Mouse (Mus musculus) heart, adult 18-20 months (tissue): Measurements from ENCODE around the gene Mettl21a. TPM values are rescaled to one million over a fixed set of nuclear protein-coding genes. Genes with fewer than 3 reads are reported as not detected.
"Not testable (repeated sequence)": the region's sequence is repeated elsewhere in the genome, so short reads cannot be mapped to it uniquely, and the experiment has no call there.

Source experiments
- DNase-seq, 2 experiments: peaks; one replicate each; pipeline ENCODE4 v3.0.0; 2021 to 2022; ENCODE audit warnings: mixed read lengths in 1 of 2
- long read RNA-seq, 2 experiments: library from polyadenylated mRNA; stranded (forward); transcript quantifications; one replicate each; pipeline ENCODE4 v2.0.0; 2021
- total RNA-seq, 2 experiments: library from RNA; stranded (reverse); gene quantifications; 2 replicates each; pipeline ENCODE4 v1.2.3; 2021

Mettl21a gene
- 10 to 100 TPM in 1 of 2 experiments, 1 to 10 TPM in 1; 7.9 to 10.3 TPM for total RNA-seq
- long read RNA-seq, experiment 1, partial matches to known transcripts = 0 of 3 reads
- long read RNA-seq, experiment 1, other reads (novel, unspliced or antisense) = 0 of 3 reads
- long read RNA-seq, experiment 2, partial matches to known transcripts = 0 of 3 reads
- long read RNA-seq, experiment 2, other reads (novel, unspliced or antisense) = 0 of 3 reads

DNA sequence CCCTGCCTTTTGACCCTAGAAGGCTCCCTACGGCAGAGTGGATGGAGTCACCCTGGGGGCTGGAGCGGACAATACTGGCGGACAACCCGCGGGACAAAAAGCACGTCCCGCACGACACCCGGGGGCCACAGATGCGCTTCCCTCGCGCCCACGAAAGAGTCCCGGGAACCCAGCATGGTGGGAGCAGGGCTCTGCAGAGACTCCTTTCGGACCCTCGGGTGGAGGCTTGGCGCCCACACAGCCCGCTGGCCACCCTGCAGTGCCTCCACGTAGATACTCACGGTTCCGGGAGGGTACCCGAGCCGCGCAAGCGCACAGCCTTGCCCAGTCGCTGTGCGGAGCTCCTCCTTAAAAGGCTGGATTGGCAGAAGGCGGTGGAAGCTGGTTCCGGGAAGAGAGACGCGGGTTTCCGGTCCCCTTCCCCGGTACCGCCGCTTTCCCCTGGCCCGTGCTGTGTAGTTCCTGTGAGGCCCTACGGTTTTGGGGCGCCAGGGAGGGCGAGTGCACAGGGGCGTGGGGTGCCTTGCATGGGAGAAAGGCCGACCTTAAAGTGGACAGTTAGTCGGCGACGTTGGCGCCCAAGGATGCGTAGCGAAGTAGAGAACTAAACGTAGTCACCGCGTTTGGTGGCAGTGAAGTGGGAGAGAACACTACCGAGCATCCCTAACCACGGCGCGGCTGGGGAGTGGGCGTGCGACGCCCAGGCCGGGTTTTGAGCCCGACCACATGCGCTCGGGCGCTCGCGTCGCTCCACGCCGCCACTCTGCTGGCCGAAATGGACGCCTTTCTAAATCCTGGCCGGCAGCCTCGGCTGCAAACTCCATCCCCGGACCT is at the start of gene Mettl21a:
TSS of gene Mettl21a (minus strand) at position 362 of the 834 bp plus-strand sequence.
- peak; percentile 94 to 96 for DNase-seq

DNA sequence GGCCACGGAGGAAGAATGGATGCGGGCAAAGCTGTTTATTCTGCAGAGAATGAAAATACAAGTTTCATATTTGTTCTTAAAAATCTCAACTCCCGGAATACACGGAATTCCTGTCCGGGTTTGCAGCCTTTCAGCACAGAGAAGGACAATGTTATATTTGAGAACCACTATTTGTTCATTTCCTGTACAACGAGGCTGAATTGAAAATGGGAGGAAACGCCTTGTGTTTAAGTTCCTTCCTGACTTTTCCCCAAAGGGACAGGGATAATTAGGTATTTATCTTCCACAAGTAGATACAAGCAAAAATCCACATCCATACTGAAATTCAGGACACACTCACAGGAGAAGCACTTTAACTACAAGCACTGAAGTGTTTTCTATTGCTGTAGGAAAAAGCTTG is 41.8 kb upstream of the Mettl21a start:
- peak; percentile 15 to 32 for DNase-seq

DNA sequence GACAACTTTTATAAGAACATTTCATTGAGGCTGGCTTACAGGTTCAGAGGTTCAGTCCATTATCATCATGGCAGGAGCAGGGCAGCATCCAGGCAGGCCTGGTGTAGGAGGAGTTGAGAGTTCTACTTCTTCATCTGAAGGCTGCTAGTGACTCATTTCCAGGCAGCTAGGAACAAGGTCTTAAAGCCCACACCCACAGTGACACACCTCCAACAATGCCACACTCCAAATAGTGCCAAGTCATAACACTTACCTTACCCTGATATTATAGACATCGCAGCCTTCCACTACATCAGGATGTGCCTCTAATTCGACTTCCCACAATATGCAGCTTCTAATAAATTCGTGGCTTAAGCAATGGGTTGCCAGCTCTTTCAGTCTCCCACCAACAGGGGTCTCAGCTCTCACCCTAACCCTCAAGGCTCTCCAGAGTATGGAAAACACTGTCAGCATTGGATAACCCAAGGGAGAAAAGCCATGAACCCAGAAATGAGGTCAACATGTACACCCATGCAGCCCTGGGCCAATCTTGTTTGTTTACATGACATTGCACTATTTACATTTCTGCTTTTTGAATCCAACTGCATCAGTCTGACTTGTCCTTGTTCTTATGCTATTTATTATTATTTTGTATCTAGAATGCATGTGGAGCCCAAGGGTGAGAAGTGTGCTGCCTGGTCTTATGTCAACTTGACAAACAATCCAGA is 39.5 kb upstream of the Mettl21a start:
- no peak for DNase-seq

DNA sequence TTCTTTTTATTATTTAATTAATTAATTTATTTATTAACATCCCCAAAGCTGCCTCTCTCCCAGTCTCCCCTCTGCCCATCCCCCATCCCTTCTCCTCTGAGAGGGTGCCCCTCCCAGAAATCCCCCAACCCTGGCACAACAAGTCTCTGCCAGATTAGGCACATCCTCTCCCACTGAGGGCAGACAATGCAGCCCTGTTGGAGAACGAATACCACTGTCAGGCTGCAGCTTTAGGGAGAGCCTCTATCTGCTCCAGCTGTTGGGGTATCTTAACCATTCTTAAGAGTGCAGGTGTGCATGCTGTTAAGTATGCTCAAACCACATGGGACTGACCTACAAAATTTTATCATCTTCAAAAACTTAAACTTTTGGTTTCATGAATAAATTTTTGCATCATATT is 38.4 kb upstream of the Mettl21a start:
- no peak for DNase-seq

DNA sequence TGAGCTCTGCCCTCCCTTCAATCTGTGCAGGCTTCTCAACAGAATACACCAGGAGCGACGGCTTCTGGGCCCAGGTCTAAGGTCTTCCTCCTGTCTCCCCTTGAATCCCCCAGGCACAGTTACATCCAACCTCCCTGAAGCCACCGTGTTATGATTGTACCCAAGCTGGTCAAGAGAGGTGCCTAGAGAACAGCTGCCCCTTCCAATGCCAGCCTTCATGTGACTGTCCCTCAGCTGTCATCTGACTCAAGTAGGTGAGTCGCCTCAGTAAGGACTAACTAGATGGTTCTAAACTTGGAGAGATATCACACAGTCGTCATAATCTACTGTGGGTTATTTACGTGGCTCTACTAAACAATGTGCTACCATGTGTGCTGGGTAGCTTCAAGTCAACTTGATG is 36.7 kb upstream of the Mettl21a start:
- DNase-seq = no peak

DNA sequence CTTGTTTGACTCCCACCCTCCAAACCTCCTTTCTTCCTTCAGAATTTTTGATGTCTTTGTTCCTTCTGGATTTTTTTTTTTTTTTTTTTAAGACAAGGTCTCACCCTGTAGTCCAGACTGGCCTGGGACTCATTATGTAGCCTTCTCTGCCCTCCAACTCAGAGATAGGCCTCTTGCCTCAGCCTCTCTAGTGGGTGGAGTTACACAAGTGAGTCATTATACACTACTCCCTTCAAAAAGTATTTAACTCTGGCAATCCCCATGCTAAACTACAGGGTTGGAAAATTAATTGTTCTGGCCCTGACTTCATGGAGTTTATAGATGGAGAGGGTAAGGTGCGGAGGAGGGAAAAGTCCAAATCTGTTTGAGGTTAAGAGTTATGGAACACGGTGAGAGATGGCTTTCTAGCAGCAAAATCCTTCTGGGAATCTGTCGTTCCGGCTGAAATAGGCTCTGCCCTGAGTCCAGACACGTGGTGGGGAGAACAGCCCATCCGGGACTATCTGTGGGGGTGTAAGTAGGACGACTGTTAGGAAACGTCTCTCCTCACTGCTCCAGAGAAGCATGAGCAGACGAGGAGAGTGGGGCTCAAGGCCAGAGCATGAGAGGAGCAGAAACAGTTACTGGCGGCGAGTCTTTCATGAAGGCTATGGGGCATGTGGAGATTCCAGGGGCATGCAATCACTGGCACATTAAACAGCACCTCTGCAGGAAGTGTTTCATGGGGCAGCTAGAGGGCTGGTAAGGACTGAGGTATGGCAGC is 32.5 kb upstream of the Mettl21a start:
- DNase-seq = peak; percentile 8 to 24

DNA sequence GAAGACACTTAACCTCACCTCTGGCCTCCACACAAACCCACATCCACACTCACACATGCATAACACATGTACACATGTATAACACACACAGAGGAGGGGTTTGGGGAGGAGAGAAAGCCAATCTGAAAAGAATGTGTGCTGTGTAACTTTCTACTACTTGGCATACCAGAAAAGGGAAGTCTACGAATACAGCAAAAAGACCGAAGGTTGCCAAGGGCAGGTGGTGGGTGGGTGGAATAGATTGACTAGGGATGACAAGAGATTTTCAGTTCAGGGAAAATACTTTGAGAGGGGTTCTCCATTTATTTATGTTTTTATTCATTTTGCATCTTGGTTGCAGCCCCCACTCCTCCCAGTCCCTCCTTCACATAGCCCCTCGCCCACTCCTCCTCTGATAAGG is 27.5 kb upstream of the Mettl21a start:
- DNase-seq = no peak

DNA sequence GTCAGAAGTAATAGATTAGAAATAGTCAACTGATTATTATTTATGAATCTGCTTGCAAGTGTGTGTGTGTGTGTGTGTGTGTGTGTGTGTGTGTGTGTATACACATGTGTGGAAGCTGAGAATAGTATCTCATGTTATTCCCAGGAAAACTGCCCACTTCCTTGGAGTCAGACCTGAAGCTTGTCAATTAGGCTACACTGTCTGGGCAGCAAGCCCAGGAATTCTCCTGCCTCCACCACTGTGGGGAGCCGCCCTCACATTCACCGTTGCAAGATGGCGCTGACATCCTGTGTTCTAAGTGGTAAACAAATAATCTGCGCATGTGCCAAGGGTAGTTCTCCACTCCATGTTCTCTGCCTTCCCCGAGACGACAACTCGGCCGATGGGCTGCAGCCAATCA is 25.5 kb upstream of the Mettl21a start:
- not testable (repeated sequence) for DNase-seq

DNA sequence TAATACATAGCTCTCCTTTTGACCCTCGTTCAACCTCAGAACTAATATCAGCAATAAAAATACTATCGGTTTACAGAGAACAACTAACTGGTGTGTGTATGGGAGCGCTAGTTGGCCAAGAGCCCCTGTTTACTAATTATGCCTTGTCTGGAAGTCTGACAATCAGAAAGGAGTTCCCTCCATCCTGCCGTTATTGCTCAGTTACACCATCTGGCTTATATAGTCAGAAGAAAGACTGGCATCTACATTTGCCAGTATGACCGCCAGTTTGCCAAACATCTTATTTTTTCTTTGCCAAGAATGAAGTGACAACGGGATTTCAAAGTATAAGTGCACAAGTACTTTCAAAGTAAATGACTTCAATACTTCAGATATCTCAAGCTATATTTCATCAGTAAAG is 24.0 kb upstream of the Mettl21a start:
- DNase-seq = no peak

DNA sequence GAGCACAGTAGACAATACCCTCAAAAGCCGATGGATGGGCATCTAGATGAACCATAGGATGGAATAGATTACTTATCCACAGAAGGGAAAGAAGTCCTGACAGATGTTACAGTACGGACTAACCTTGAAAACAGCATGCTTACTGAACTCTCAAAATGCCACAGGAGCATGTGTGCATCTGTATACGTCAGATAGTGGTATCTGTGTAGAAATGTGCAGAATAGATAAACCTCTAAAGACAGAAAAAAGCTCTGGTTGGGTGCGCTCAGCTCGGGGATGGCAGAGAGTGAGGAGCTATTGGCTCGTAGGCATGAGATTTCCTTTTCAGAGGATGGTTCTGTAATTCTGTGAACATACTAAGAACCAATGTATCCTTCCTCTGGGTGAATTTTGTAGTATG is 22.2 kb upstream of the Mettl21a start:
- no peak for DNase-seq

DNA sequence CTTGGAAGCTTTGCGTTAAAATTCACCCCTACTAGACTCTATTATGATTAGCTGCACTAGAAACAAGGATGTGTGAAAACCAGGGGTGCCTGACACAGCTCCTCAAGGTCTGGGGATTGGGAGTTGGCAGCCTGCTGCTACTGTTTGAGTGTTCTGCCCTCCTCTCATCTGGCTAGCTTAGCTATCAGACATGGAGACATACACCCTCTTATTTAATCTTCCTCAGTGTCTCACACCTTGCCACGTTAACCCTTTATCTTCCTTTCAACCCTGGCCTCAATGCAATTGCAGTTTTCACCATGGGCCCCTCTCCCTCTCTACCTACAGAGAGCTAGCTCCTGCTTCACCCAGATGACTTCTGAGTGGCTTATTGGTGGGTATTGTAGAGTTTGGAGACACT is 18.6 kb upstream of the Mettl21a start:
- no peak for DNase-seq

DNA sequence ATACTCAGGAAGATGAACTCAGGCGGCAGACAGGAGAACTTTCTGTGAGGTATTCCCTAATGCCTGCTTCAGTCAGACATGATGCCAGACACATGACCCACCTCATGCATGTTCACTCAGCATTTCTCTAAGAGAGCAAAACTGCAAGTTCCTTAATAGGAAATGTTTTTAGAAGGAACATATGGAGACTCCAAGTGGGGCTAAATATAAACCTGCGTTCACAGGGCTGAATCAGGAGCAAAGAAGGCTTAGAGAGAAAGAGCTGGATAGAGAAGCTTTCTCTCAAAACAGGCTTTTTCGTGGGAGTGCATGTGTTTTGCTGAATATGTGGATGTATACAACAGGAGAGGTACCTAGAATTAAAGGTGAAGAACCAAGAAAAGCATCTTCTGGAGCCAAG is 16.2 kb upstream of the Mettl21a start:
- DNase-seq = no peak

DNA sequence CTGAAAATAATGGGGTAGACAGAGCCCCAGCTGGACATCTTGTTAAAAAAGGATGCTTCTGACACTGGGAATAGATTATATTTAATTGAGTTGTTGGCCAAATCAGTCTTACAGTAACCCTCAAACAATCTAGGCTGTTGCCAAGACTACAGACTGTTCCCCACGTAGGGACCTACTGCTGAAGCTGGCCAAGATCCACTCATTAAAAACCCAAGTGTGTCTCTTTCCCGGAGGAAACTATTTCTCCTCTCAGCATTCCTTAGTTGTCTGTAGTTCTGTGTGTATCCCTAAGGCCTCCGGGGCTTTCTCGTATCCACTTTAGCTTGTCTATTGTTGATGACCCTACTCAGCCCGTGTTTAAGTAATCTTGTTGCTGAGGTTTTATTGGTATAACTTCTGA is 14.5 kb upstream of the Mettl21a start:
- no peak for DNase-seq

DNA sequence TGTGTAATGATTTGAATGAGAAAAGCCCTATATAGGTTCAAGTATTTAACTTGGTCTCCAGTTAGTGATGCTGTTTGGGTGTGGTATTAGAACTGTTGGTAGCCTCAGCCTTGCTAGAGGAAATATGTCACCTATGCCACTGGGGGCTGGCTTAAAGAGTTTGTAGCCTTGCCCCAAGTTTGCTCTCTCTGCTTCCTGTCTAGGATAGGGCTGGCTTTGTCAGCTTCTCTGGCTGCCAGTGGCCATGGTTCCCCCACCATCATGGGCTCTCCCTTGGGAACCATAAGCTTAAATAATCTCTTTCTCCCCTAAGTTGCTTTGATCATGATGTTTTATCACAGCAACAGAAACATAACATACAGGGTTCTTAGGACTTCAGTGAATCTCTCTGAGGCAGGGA is 8.2 kb upstream of the Mettl21a start:
- no peak for DNase-seq

DNA sequence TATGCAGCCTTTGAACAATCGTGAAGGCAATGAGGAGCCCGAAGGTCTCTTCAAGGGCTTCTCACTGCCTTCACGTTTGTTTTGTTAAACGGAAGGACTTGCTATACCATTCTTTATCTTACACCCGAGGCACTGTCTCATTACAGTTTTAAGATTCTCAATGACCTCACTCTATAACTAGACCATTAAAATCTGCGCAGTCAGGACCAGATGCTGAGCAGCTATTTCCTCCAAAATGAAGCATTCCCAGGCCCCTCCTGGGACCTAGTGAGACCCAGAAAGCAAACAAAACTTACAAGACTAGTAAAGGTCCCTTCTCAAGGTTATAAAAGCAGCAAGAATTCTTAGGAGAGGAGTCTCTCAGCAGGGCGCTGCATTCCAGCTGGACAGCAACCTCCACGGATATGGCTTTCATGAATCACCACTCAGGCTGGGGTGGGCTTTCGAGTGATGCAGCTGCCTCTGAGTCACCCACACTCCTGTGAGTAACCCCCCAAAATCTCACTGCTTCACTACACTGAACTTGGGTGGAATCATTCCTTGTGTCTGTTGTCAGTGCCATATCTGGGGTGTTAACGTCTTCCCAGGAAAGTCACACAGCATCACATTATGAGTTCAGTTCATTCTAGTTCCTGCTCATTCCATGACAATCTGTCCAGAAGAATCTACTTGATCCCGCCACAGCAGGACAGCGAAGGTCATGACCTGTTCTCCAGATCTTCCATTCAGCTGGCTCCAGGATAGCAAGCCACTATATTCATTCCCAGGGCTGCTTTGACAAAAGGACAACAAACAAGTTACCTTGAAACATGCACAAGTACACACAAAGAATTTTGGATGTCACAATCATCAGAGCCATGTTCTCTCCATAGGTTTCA is 6.8 kb upstream of the Mettl21a start:
- no peak for DNase-seq

DNA sequence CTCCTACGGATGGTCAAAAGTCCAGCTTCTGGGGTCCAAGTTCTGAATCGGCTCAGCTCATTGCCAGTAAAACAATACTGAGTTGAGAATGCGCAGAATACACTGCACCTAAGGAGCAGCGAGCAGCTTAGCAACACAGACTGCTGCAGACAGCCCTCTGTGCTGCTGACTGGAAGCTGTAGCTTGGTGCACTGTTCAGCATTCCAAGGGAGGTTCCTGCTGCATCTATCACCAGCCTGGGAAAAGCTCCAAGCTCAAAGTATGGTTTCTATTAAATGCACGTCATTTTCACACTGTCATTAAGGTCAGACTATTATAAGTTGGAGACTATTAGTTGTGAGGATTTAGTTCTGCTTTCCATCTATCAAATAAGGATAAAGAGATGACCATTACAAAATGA is 4.1 kb upstream of the Mettl21a start:
- DNase-seq = no peak

DNA sequence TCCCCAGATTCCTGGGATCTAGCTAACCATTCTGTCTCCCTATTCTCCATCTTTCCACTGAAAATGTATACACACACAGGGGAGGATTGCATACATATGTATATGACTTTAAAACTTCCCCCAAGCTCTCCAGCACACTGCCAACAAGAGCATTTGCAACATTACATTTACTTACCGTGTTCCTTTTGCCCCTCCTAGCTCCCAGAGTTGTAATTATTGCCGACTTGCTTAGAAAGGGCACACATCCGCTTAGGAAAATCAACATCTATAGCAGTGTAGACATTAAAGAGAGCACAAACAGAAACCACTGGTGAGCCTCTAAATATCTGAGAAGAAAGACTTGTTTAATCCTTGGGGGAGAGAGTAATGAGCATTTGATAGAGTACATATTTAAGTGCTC is 1.2 kb upstream of the Mettl21a start:
- DNase-seq = no peak

DNA sequence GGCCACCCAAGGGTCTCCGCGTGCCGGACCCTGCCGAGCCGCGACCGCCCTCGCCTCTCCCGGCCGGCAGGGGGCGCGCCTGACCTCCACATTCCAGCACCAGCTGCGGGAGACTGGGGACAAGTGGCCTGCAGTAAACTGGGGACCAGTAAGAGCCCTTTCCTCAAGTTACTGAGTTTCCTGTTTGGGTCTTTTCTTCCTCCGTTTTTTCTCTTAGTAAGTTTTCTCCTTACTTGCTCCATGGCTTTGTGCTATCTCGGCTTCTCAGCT is 608 bp upstream of the Mettl21a start:
- DNase-seq = peak; percentile 88 to 92

DNA sequence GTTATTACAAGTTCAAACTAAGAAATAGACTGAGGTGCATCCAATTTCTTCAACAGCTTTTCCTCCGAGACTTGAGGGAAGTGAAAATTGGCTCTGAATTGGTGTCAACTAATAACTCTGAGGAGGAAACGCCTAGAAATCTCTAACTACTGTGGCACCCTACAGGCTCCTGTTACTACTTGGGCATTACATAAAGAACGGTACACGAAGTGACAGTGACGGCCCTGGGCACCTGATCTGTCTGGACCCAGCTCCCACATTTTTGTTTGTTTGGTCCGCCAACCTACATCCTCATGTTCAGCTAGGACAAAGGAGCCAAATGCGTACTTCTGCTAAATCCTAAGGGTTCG is 536 bp downstream of the Mettl21a start:
- no peak for DNase-seq

DNA sequence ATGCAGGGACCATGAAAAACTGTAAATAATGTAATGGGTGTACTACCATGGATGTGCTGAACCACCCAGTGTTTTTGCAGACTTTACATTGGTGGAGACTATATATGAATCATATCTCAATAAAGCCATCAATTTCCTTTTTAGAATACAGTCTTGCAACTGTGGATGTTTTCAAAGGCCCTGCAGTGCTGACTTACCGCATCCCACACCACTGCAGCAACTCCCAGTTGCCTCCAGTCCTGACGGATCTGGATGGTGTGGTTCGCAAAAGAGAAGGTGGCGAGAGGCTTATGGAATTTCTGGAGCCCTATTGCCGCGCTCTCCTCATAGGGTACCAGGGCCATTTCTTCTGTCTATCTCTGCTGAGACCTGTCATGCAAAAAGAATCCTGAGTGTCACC is 966 bp downstream of the Mettl21a start:
- no peak for DNase-seq

DNA sequence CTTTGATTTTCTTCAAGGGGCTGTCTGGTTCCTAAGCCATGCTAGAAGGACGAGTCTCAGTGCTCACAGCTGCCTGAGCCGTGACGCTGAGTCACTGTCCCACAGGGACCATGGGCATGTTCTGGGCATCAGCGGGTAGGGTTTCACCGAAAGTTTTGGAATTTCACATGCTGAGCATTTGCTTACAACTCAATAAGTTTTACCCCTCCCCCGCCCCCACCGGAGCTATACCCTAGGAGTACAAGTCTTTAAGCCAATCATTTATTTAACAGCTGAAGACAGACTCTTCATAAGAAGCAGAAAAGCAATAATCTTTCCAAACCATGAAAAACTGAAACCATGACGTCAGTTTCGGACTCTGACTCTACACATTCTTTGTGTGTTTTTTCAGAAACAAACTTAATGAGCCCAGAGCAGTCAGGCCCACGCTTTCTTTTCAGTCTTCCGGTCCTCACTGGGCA is 1.5 kb downstream of the Mettl21a start:
- peak in 1 of 2 experiments; percentile 23 for DNase-seq
